Mouse (Mus musculus) c-Kit-positive CD71-positive TER-119-negative erythroid progenitor cells, embryonic 14.5 days (primary cell): Measurements from ENCODE around the gene Cdadc1.

Experiments
- DNase-seq: peaks from one replicate; pipeline ENCODE4 v3.0.0-alpha.2; 2013; ENCODE audit warnings: low read depth

Cdadc1 gene

GRCm38 (mm10) chr14:59612920-59613625, 15.3 kb upstream of the Cdadc1 start:
- peak; percentile 34 for DNase-seq

GRCm38 (mm10) chr14:59607021-59607420, 9.3 kb upstream of the Cdadc1 start:
- no peak for DNase-seq

GRCm38 (mm10) chr14:59605671-59606353, 8.1 kb upstream of the Cdadc1 start:
- DNase-seq, result peak; percentile 40

- no peak for DNase-seq
These were observed 6.4 kb upstream of the Cdadc1 start for GRCm38 (mm10) chr14:59604002-59604645.

GRCm38 (mm10) chr14:59598260-59598627, 485 bp upstream of the Cdadc1 start:
- DNase-seq, result no peak

- DNase-seq, result no peak
These were observed 2.8 kb downstream of the Cdadc1 start for GRCm38 (mm10) chr14:59594988-59595387.

GRCm38 (mm10) chr14:59592593-59592992, 5.2 kb downstream of the Cdadc1 start:
- DNase-seq, result no peak

GRCm38 (mm10) chr14:59591901-59592300, 5.9 kb downstream of the Cdadc1 start:
- DNase-seq, result no peak

GRCm38 (mm10) chr14:59590614-59591013, 7.1 kb downstream of the Cdadc1 start:
- DNase-seq, result peak; percentile 25

- no peak for DNase-seq
These were observed 21.4 kb downstream of the Cdadc1 start for GRCm38 (mm10) chr14:59576385-59576784.

GRCm38 (mm10) chr14:59566756-59567155, 31.0 kb downstream of the Cdadc1 start:
- no peak for DNase-seq

GRCm38 (mm10) chr14:59557886-59558285, 39.9 kb downstream of the Cdadc1 start:
- DNase-seq, result no peak

GRCm38 (mm10) chr14:59557071-59557470, 40.7 kb downstream of the Cdadc1 start:
- no peak for DNase-seq

- DNase-seq, result peak; percentile 48
These were observed 41.7 kb downstream of the Cdadc1 start for GRCm38 (mm10) chr14:59555928-59556531.

- DNase-seq, result no peak
These were observed 42.7 kb downstream of the Cdadc1 start for GRCm38 (mm10) chr14:59555018-59555417.

- DNase-seq, result no peak
These were observed 43.7 kb downstream of the Cdadc1 start for GRCm38 (mm10) chr14:59554025-59554424.

GRCm38 (mm10) chr14:59551956-59552355, 45.8 kb downstream of the Cdadc1 start:
- DNase-seq, result no peak

GRCm38 (mm10) chr14:59550841-59551240, 46.9 kb downstream of the Cdadc1 start:
- DNase-seq, result no peak

- no peak for DNase-seq
These were observed 48.7 kb downstream of the Cdadc1 start for GRCm38 (mm10) chr14:59549106-59549505.

- DNase-seq, result no peak
These were observed 49.2 kb downstream of the Cdadc1 start for GRCm38 (mm10) chr14:59548532-59548931.

GRCm38 (mm10) chr14:59547530-59547929, 50.2 kb downstream of the Cdadc1 start:
- no peak for DNase-seq

- DNase-seq, result no peak
These were observed 51.4 kb downstream of the Cdadc1 start for GRCm38 (mm10) chr14:59546162-59546880.
